Mouse (Mus musculus) left cerebral cortex, adult 18-20 months (tissue): ENCODE results near the gene Snx12. TPM values are rescaled to one million over a fixed set of nuclear protein-coding genes. Genes with fewer than 3 reads are reported as not detected.
A peak's percentile ranks its signal among the peaks of the same experiment; 100 is the strongest.

Experiments
- DNase-seq, 2 experiments: peaks; one replicate each; pipeline ENCODE4 v3.0.0; 2021 to 2022; ENCODE audit warnings: low spot score in 2 of 2, mixed read lengths in 1 of 2
- long read RNA-seq, 2 experiments: library from polyadenylated mRNA; stranded (forward); transcript quantifications; one replicate each; pipeline ENCODE4 v2.0.0; 2021
- total RNA-seq, 2 experiments: library from RNA; stranded (reverse); gene quantifications; 2 replicates each; pipeline ENCODE4 v1.2.3; 2021

The Snx12 gene
- total RNA-seq, result 10 to 100 TPM; 75.7 to 80.7 TPM
- long read RNA-seq, experiment 1, transcript Snx12-202 (4 exons, 2,415 nt), result minor isoform, 6 of 31 reads
- long read RNA-seq, experiment 1, transcript Snx12-204 (6 exons, 1,114 nt), result major isoform, 7 of 31 reads
- long read RNA-seq, experiment 1, partial matches to known transcripts, result 6 of 31 reads
- long read RNA-seq, experiment 1, other reads (novel, unspliced or antisense), result 11 of 31 reads
- long read RNA-seq, experiment 2, partial matches to known transcripts, result 2 of 16 reads
- long read RNA-seq, experiment 2, other reads (novel, unspliced or antisense), result 10 of 16 reads

GRCm38 (mm10) chrX:101221834-101222795, at the start of gene Snx12:
Snx12 (minus strand) TSS chrX:101222563.
- peak; percentile 77 to 84 for DNase-seq

GRCm38 (mm10) chrX:101268755-101269124, 46.4 kb upstream of the Snx12 start, which contains the start of gene Gm20489:
Gm20489 (minus strand) TSS chrX:101269023.
- no peak for DNase-seq

GRCm38 (mm10) chrX:101268025-101268754, 45.8 kb upstream of the Snx12 start, which contains the start of gene Il2rg:
Il2rg (minus strand) TSS chrX:101268255.
- no peak for DNase-seq

- no peak for DNase-seq
Observed at GRCm38 (mm10) chrX:101266631-101267030, 44.3 kb upstream of the Snx12 start.

- DNase-seq, result no peak
Observed at GRCm38 (mm10) chrX:101263892-101264291, 41.5 kb upstream of the Snx12 start, which contains the start of gene Gm614. Gm614 (minus strand) TSS chrX:101263992.

- DNase-seq, result no peak
Observed at GRCm38 (mm10) chrX:101260441-101261325, 38.3 kb upstream of the Snx12 start.

- no peak for DNase-seq
Observed at GRCm38 (mm10) chrX:101256603-101257002, 34.2 kb upstream of the Snx12 start.

- DNase-seq, result no peak
Observed at GRCm38 (mm10) chrX:101254740-101255139, 32.4 kb upstream of the Snx12 start.

- DNase-seq, result peak; percentile 72 to 85
Observed at GRCm38 (mm10) chrX:101253952-101254729, 31.8 kb upstream of the Snx12 start, which contains the start of gene Foxo4. Foxo4 (plus strand) TSS chrX:101254528.

- no peak for DNase-seq
Observed at GRCm38 (mm10) chrX:101245011-101245410, 22.6 kb upstream of the Snx12 start.

- DNase-seq, result no peak
Observed at GRCm38 (mm10) chrX:101222796-101223162, 416 bp upstream of the Snx12 start.

GRCm38 (mm10) chrX:101189285-101189684, 33.1 kb downstream of the Snx12 start:
- no peak for DNase-seq

- DNase-seq, result no peak
Observed at GRCm38 (mm10) chrX:101187647-101188046, 34.7 kb downstream of the Snx12 start.

GRCm38 (mm10) chrX:101173388-101173787, 49.0 kb downstream of the Snx12 start:
- no peak for DNase-seq

GRCm38 (mm10) chrX:101168425-101168824, 53.9 kb downstream of the Snx12 start:
- no peak for DNase-seq

- DNase-seq, result no peak
Observed at GRCm38 (mm10) chrX:101163739-101164138, 58.6 kb downstream of the Snx12 start.

- DNase-seq, result no peak
Observed at GRCm38 (mm10) chrX:101163278-101163677, 59.1 kb downstream of the Snx12 start.

GRCm38 (mm10) chrX:101162532-101162931, 59.8 kb downstream of the Snx12 start:
- no peak for DNase-seq

- DNase-seq, result no peak
Observed at GRCm38 (mm10) chrX:101157488-101157887, 64.9 kb downstream of the Snx12 start.
